Mouse (Mus musculus) stomach, embryonic 15.5 days (tissue): ENCODE measurements around the gene Rnaseh1. TPM values are rescaled to one million over a fixed set of nuclear protein-coding genes. Genes with fewer than 3 reads are reported as not detected.

ENCODE experiments used
- ATAC-seq: fragments of 200-750 bp; cut with Nextera tagmentation; 2 replicates; pipeline ENCODE4 v1.8.0; 2017; ENCODE audit warnings: low read depth, moderate number of reproducible peaks, moderate TSS enrichment; ENCODE audit not compliant: insufficient read depth, low FRiP score
- H3K27ac ChIP-seq: fragments of 300-500 bp; sonication (generic); 2 replicates; pipeline ENCODE4 v1.5.1; 2015; ENCODE audit warnings: mild to moderate bottlenecking, inconsistent platforms
- H3K27me3 ChIP-seq: fragments of 300-500 bp; sonication (generic); replicated peaks from 2 replicates; pipeline ENCODE4 v1.6.1; 2015; ENCODE audit warnings: inconsistent platforms
- H3K36me3 ChIP-seq: fragments of 300-500 bp; sonication (generic); 2 replicates; pipeline ENCODE4 v1.6.1; 2015; ENCODE audit warnings: inconsistent platforms
- H3K4me1 ChIP-seq: fragments of 300-500 bp; sonication (generic); 2 replicates; pipeline ENCODE4 v1.6.1; 2015; ENCODE audit warnings: inconsistent platforms
- H3K4me2 ChIP-seq: fragments of 300-500 bp; sonication (generic); 2 replicates; pipeline ENCODE4 v1.6.1; 2015; ENCODE audit warnings: mild to moderate bottlenecking, inconsistent platforms
- H3K4me3 ChIP-seq: fragments of 300-500 bp; sonication (generic); replicated peaks from 2 replicates; pipeline ENCODE4 v1.5.1; 2015; ENCODE audit warnings: inconsistent platforms
- H3K9ac ChIP-seq: fragments of 300-500 bp; sonication (generic); 2 replicates; pipeline ENCODE4 v1.6.1; 2015; ENCODE audit warnings: inconsistent platforms
- H3K9me3 ChIP-seq: fragments of 300-500 bp; sonication (generic); 2 replicates; pipeline ENCODE4 v1.6.1; 2016; ENCODE audit warnings: inconsistent platforms
- WGBS: fragments of 180-500 bp; shearing (Covaris S2); methylation state at CpG from one replicate; pipeline ENCODE4 v1.1.7; 2015; 5-methylcytosine and 5-hydroxymethylcytosine counted together
- polyA plus RNA-seq: library from polyadenylated mRNA; unstranded; fragments of >200 nt; fragmentation: Nextera tagmentation; extraction: Ambion mirVana; gene quantifications from 2 replicates; pipeline ENCODE4 v1.2.1, GENCODE M21; 2015

The Rnaseh1 gene
- polyA plus RNA-seq, 1 experiment from 2014 or later = 26.5 TPM

- H3K4me2 ChIP-seq = peak within 1 kb of the TSS; percentile 74
- peak within 1 kb of the TSS; percentile 96 for H3K27ac ChIP-seq
- H3K36me3 ChIP-seq = no peaks in the 10 kb centered on the region
- peaks cover 9% of the 10 kb centered on the region for H3K4me1 ChIP-seq
- peak; percentile 91 for ATAC-seq
- no peaks in the 10 kb centered on the region for H3K9me3 ChIP-seq
- H3K4me3 ChIP-seq = peak within 1 kb of the TSS; percentile 68
- WGBS = 3% methylated on average over 53 of the region's 53 CpGs
- peak within 1 kb of the TSS; percentile 58 for H3K9ac ChIP-seq
- H3K27me3 ChIP-seq = no peaks in the 10 kb centered on the region
These were observed 25.9 kb downstream of the Rnaseh1 start, which contains the start of gene Adi1 for GRCm38 (mm10) chr12:28675121-28675924. TSS of gene Adi1 (plus strand) at chr12:28675231.

- peak overlapping the region; percentile 74 for H3K4me2 ChIP-seq
- WGBS = 57% methylated on average over 5 of the region's 5 CpGs
- no peak for ATAC-seq
- H3K9me3 ChIP-seq = no peaks in the 10 kb centered on the region
- no peaks in the 10 kb centered on the region for H3K36me3 ChIP-seq
- peak overlapping the region; percentile 58; the same call in 1 of the 2 replicates for H3K9ac ChIP-seq
- H3K27me3 ChIP-seq = no peaks in the 10 kb centered on the region
- peak overlapping the region; percentile 96 for H3K27ac ChIP-seq
- peak overlapping the region; percentile 68 for H3K4me3 ChIP-seq
- H3K4me1 ChIP-seq = peaks cover 9% of the 10 kb centered on the region
These were observed 26.5 kb downstream of the Rnaseh1 start for GRCm38 (mm10) chr12:28675925-28676209.

- H3K4me3 ChIP-seq = no peak overlapping the region
- H3K27me3 ChIP-seq = no peaks in the 10 kb centered on the region
- 84% methylated on average over 1 of the region's 1 CpGs for WGBS
- no peak for ATAC-seq
- H3K9ac ChIP-seq = no peak overlapping the region
- no peak overlapping the region for H3K4me2 ChIP-seq
- H3K9me3 ChIP-seq = no peaks in the 10 kb centered on the region
- no peak overlapping the region for H3K27ac ChIP-seq
- H3K4me1 ChIP-seq = no peaks in the 10 kb centered on the region
- peaks cover 11% of the 10 kb centered on the region; the same call in 1 of the 2 replicates for H3K36me3 ChIP-seq
These were observed 35.3 kb downstream of the Rnaseh1 start for GRCm38 (mm10) chr12:28684674-28685073.

DNA sequence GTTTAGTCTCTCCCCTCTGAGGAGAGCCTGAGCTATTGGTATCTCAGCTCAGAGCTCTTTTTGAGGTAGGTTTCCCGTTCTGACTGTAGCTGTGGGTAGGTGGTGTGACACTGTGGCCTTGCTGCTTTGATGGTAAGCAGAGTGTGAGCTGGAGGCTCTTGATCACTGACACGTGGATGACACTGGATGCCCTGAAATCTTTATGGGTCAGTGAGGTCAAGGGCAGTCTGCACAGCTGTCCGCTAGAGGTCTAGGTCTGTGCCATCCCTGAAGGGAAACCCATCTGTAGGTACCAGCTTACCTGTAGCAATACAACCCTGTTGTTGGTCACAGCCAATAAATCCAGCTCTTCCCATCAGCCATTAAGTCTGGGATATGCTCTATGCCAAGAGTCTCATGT, 36.4 kb downstream of the Rnaseh1 start:
- ATAC-seq = no peak
- Histone ChIP-seq H3K4me1 (no peaks in the 10 kb centered on the region), H3K36me3 (peaks cover 14% of the 10 kb centered on the region; the same call in 1 of the 2 replicates), H3K9me3 (no peaks in the 10 kb centered on the region), H3K27me3 (no peaks in the 10 kb centered on the region), H3K4me2 (no peak overlapping the region), H3K4me3 (no peak overlapping the region), H3K9ac (no peak overlapping the region), H3K27ac (no peak overlapping the region)
- 60% methylated on average over 3 of the region's 3 CpGs for WGBS

DNA sequence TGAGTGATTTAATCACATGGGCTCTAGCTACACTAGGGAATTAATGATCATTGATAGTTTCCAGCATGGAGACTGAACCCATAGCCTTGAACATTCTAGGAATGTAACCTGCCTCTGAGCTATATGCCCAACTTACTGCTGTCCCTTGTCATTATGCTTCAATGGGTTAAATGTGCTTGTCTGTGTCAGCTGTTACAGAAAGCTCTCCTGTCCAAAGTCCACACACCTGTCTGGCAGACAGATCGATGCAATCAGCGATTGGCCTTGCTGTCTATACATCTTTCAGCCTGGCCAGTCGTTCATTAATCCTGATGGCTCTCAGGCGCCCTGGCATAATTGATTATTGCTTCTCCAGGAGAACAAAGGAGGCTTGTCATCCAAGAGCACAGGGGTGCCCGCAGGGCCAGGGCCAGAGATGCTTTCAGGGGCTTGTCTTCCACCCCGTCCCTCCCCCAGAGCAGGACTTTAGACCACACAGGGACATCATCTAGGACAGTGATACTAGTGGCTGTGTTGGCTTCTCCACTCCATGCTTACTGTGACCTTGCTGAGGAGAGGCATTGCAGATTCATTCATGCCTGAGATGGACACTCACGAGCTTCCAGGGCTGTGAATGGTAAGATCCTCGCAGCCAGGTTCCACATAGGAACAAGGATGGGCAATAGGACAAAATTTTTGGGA, 36.9 kb downstream of the Rnaseh1 start:
- Histone ChIP-seq H3K27ac (no peak overlapping the region), H3K4me1 (no peaks in the 10 kb centered on the region), H3K36me3 (peaks cover 19% of the 10 kb centered on the region; the same call in 1 of the 2 replicates), H3K9me3 (no peaks in the 10 kb centered on the region), H3K4me3 (no peak overlapping the region), H3K27me3 (no peaks in the 10 kb centered on the region), H3K4me2 (no peak overlapping the region), H3K9ac (no peak overlapping the region)
- 58% methylated on average over 8 of the region's 8 CpGs for WGBS
- ATAC-seq = peak; percentile 41; the same call in 1 of the 2 replicates

GRCm38 (mm10) chr12:28688996-28689395, 39.6 kb downstream of the Rnaseh1 start:
- Histone ChIP-seq H3K27ac (no peak overlapping the region), H3K27me3 (no peaks in the 10 kb centered on the region), H3K9me3 (no peaks in the 10 kb centered on the region), H3K4me3 (no peak overlapping the region), H3K4me1 (no peaks in the 10 kb centered on the region), H3K4me2 (no peak overlapping the region), H3K36me3 (peaks cover 14% of the 10 kb centered on the region; the same call in 1 of the 2 replicates), H3K9ac (no peak overlapping the region)
- ATAC-seq = no peak
- WGBS = 89% methylated on average over 6 of the region's 6 CpGs

GRCm38 (mm10) chr12:28690730-28691129, 41.3 kb downstream of the Rnaseh1 start:
- no peaks in the 10 kb centered on the region for H3K9me3 ChIP-seq
- H3K4me1 ChIP-seq = no peaks in the 10 kb centered on the region
- H3K36me3 ChIP-seq = peaks cover 28% of the 10 kb centered on the region; the same call in 1 of the 2 replicates

DNA sequence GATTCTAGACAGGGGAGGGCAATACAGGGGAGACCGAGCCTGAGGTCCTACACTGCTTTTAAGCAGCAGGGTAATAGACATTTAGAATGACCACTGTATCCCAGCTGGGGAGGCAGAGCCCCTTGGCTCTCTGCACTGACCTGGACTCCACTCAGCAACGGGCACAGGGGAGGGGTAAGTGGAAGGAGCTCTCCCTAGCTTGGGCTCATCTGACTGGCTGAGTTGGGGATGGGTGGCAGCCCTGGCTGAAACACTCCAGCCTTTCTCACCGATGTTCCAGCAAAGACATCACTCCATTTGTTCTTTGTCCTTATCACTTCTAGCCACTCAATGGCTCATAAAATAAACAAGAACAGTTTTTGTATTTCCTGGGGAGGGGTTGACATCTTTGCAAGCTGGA, 44.3 kb downstream of the Rnaseh1 start:
- no peak for ATAC-seq
- Histone ChIP-seq H3K9me3 (no peaks in the 10 kb centered on the region), H3K4me1 (no peaks in the 10 kb centered on the region), H3K9ac (no peak overlapping the region), H3K27me3 (no peaks in the 10 kb centered on the region), H3K4me2 (no peak overlapping the region), H3K4me3 (no peak overlapping the region), H3K27ac (no peak overlapping the region), H3K36me3 (peaks cover 37% of the 10 kb centered on the region)
- WGBS = 52% methylated on average over 3 of the region's 3 CpGs

More at GRCm38 (mm10) chr12:28690730-28691129, 41.3 kb downstream of the Rnaseh1 start:
- Histone ChIP-seq H3K27me3 (no peaks in the 10 kb centered on the region), H3K4me3 (no peak overlapping the region), H3K4me2 (no peak overlapping the region), H3K27ac (no peak overlapping the region), H3K9ac (no peak overlapping the region)
- 91% methylated on average over 7 of the region's 7 CpGs for WGBS
- ATAC-seq = no peak

- H3K27me3 ChIP-seq = no peaks in the 10 kb centered on the region
- H3K36me3 ChIP-seq = peaks cover 34% of the 10 kb centered on the region
- H3K4me2 ChIP-seq = no peak overlapping the region
- H3K9ac ChIP-seq = no peak overlapping the region
- no peak overlapping the region for H3K27ac ChIP-seq
- H3K4me1 ChIP-seq = no peaks in the 10 kb centered on the region
- no peak overlapping the region for H3K4me3 ChIP-seq
- 67% methylated on average over 2 of the region's 2 CpGs for WGBS
- no peaks in the 10 kb centered on the region for H3K9me3 ChIP-seq
- ATAC-seq = no peak
These were observed 44.8 kb downstream of the Rnaseh1 start for GRCm38 (mm10) chr12:28694231-28694630.

DNA sequence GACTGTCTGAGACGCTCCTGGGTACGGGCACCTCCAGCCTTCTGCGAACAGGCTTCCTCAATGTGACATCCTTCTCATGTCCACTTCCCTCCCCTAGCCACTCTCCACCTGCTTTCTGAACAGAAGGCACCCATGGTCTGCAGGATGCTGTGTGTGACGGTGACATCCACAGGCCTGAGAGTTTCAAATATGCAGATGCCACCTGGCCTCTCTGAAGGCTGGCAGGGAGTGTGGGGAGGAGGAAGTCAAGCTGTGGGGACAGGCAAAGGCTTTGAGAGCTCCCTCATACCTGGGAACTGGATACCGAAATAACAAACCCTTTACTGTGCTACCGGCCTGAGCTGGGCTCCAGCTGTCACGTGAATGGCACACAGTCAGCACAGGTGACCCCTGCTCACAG, 45.4 kb downstream of the Rnaseh1 start:
- ATAC-seq = no peak
- no peak overlapping the region for H3K9ac ChIP-seq
- no peak overlapping the region for H3K4me2 ChIP-seq
- H3K27ac ChIP-seq = no peak overlapping the region
- peaks cover 30% of the 10 kb centered on the region for H3K36me3 ChIP-seq
- no peaks in the 10 kb centered on the region for H3K27me3 ChIP-seq
- 84% methylated on average over 7 of the region's 7 CpGs for WGBS
- H3K9me3 ChIP-seq = no peaks in the 10 kb centered on the region
- H3K4me1 ChIP-seq = no peaks in the 10 kb centered on the region
- no peak overlapping the region for H3K4me3 ChIP-seq

DNA sequence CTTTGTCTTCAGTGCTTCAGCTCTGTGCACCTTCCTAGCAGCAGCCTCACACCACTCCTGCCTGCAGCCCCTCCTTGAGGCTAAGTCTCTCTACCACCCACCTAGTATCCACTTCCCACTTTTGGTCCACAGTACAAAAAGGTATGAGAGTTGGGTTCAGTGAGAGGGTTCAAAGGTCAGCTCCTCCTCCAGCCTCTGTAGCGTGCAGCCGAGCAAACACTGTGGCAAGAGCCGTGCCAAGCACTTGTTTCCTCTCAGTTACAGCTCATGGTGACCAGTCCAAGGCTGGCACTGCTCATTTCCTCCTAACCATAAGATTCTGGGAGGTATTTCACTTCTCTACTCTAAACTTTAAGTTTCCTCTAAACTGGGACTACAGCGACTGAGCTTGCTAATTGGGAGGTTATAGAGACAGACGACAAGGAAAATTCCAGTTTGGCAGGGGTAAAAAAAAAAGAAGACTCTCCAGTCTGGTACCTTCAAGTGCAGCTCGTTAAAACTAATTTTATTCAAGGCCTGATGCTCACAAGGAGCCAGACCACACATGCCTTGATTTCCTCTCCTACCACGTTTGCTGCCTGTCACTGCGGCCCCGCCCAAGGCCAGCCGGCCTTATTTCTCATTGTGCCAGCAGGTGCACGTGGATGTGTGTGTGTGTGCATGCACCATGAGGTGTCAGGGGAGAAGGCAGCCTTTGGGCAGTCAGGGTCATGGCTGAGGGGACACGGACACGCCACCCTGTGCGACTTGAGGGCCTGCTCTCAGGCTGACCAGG, 48.6 kb downstream of the Rnaseh1 start:
- Histone ChIP-seq H3K4me2 (no peak overlapping the region), H3K9me3 (no peaks in the 10 kb centered on the region), H3K36me3 (peaks cover 27% of the 10 kb centered on the region), H3K4me1 (no peaks in the 10 kb centered on the region), H3K9ac (no peak overlapping the region), H3K27me3 (no peaks in the 10 kb centered on the region), H3K4me3 (no peak overlapping the region), H3K27ac (no peak overlapping the region)
- 65% methylated on average over 14 of the region's 14 CpGs for WGBS
- peak; percentile 37; the same call in 1 of the 2 replicates for ATAC-seq
